Mouse (Mus musculus) midbrain, embryonic 16.5 days (tissue): ENCODE results near the gene Rdh8. TPM values are rescaled to one million over a fixed set of nuclear protein-coding genes. Genes with fewer than 3 reads are reported as not detected.

Experiments
- ATAC-seq: fragments of 200-750 bp; cut with Nextera tagmentation; 2 replicates; pipeline ENCODE4 v1.8.0; 2017; ENCODE audit warnings: moderate TSS enrichment
- H3K27ac ChIP-seq: fragments of 300-500 bp; sonication (generic); 2 replicates; pipeline ENCODE4 v1.5.1; 2014; ENCODE audit warnings: mild to moderate bottlenecking, low read length, mixed read lengths
- H3K27me3 ChIP-seq: fragments of 300-500 bp; sonication (generic); 2 replicates; pipeline ENCODE4 v1.6.1; 2014; ENCODE audit warnings: low read depth, low read length, mixed read lengths; ENCODE audit not compliant: control insufficient read depth, insufficient read depth
- H3K36me3 ChIP-seq: fragments of 300-500 bp; sonication (generic); 2 replicates; pipeline ENCODE4 v1.6.1; 2014; ENCODE audit warnings: mild to moderate bottlenecking, low read length, moderate library complexity, mixed read lengths; ENCODE audit not compliant: control insufficient read depth, insufficient read depth
- H3K4me1 ChIP-seq: fragments of 300-500 bp; sonication (generic); 2 replicates; pipeline ENCODE4 v1.6.1; 2014; ENCODE audit warnings: mild to moderate bottlenecking, low read length, mixed read lengths; ENCODE audit not compliant: control insufficient read depth, insufficient read depth
- H3K4me2 ChIP-seq: fragments of 300-500 bp; sonication (generic); 2 replicates; pipeline ENCODE4 v1.6.1; 2014; ENCODE audit warnings: mild to moderate bottlenecking, low read length, mixed read lengths
- H3K4me3 ChIP-seq: fragments of 300-500 bp; sonication (generic); 2 replicates; pipeline ENCODE4 v1.5.1; 2014; ENCODE audit warnings: low read depth, mild to moderate bottlenecking, low read length, moderate library complexity, mixed read lengths
- H3K9ac ChIP-seq: fragments of 300-500 bp; sonication (generic); 2 replicates; pipeline ENCODE4 v1.6.1; 2014; ENCODE audit warnings: low read depth, low read length, mixed read lengths
- H3K9me3 ChIP-seq: fragments of 300-500 bp; sonication (generic); replicated peaks from 2 replicates; pipeline ENCODE4 v1.6.1; 2014; ENCODE audit warnings: mild to moderate bottlenecking, low read length, mixed read lengths; ENCODE audit not compliant: control insufficient read depth, poor library complexity, severe bottlenecking
- whole genome bisulfite sequencing: fragments of 180-500 bp; shearing (Covaris S2); extraction: QIAGEN DNeasy Blood & Tissue Kit; methylation state at CpG from one replicate; pipeline ENCODE4 v1.1.7; 2014; 5-methylcytosine and 5-hydroxymethylcytosine counted together
- polyA plus RNA-seq: library from polyadenylated mRNA; unstranded; fragments of >200 nt; fragmentation: Nextera tagmentation; extraction: Ambion mirVana; gene quantifications from 2 replicates; pipeline ENCODE4 v1.2.1, GENCODE M21; 2015

Gene Rdh8
- polyA plus RNA-seq, 1 experiment from 2014 or later, result not detected

DNA sequence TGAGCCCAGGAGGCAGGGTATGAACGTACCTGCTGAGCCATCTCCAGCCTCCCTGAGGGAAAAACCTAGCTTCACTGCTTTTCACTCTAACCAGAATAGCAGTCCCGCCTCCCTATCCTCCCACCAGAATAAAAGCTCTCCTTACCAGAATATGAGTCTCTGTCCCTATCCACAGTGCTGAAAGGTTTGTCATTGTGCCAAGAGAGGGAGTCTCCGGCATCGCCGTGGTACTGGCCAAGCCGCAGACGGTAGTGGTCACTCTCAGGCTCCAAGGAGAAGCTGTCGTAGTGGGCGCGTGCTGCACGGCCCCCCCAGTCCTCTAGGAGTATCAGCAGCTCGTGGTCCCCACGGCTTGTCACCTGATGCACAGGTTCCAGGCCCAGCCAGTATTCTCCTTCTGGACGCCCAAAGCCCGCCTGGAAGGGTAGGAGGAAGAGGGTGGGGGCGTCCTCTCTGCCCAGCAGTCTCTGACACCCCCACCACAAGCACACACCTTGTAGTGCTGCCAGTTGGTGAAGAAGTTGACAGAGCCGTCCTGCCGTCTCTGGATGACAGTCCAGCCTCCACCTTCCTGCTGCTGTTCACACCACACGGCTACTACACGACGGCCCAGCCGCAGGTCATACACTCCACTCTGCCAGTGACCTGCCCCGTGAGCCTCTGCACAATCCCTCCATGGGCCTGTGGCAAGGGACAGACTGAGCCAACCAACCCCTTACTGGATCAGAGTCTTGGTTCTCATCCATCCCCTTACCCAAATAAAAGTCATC, 56.9 kb downstream of the Rdh8 start:
- Histone ChIP-seq H3K4me2 (no peak overlapping the region), H3K27ac (no peak overlapping the region), H3K36me3 (peaks cover 3% of the 10 kb centered on the region; the same call in 1 of the 2 replicates), H3K27me3 (peaks cover 4% of the 10 kb centered on the region), H3K4me1 (peaks cover 5% of the 10 kb centered on the region), H3K9ac (no peak overlapping the region), H3K4me3 (no peak overlapping the region), H3K9me3 (no peaks in the 10 kb centered on the region)
- no peak for ATAC-seq
- WGBS, result 65% methylated on average over 23 of the region's 23 CpGs

Other genes starting within 250 kb of the Rdh8 start
- 48.1 and 55.5 TPM in 2 replicates for gene Zfp846, start 237.2 kb upstream of the Rdh8 start, polyA plus RNA-seq
- gene Ubl5, start 175.6 kb upstream of the Rdh8 start, polyA plus RNA-seq, result 444 and 482 TPM in 2 replicates
- gene Fbxl12, start 173.7 kb upstream of the Rdh8 start, polyA plus RNA-seq, result 13.8 and 14.7 TPM in 2 replicates
- gene Pin1, start 166.4 kb upstream of the Rdh8 start, polyA plus RNA-seq, result 61.0 and 61.6 TPM in 2 replicates
- gene Olfm2, start 72.2 kb upstream of the Rdh8 start, polyA plus RNA-seq, result 225 and 251 TPM in 2 replicates
- 0.85 and 1.3 TPM in 2 replicates for gene Col5a3, start 3.4 kb upstream of the Rdh8 start, polyA plus RNA-seq
- gene A230050P20Rik, start 50.1 kb downstream of the Rdh8 start, polyA plus RNA-seq, result 7.1 and 13.7 TPM in 2 replicates
- gene Angptl6, start 61.2 kb downstream of the Rdh8 start, polyA plus RNA-seq, result 15.2 and 17.7 TPM in 2 replicates
- 48.8 and 51.1 TPM in 2 replicates for gene Ppan, start 69.7 kb downstream of the Rdh8 start, polyA plus RNA-seq
- gene Eif3g, start 80.1 kb downstream of the Rdh8 start, polyA plus RNA-seq, result 243 TPM in 2 replicates
- gene Dnmt1, start 141.4 kb downstream of the Rdh8 start, polyA plus RNA-seq, result 67.7 and 71.7 TPM in 2 replicates
- 9.7 and 10.3 TPM in 2 replicates for gene S1pr2, start 158.3 kb downstream of the Rdh8 start, polyA plus RNA-seq
- gene Mrpl4, start 184.2 kb downstream of the Rdh8 start, polyA plus RNA-seq, result 101 and 104 TPM in 2 replicates
- 3.0 and 3.1 TPM in 2 replicates for gene Icam1, start 197.5 kb downstream of the Rdh8 start, polyA plus RNA-seq
- gene Icam4, start 210.9 kb downstream of the Rdh8 start, polyA plus RNA-seq, result 0.24 TPM in 1 of 2 replicates, not detected in the other
- gene Icam5, start 213.6 kb downstream of the Rdh8 start, polyA plus RNA-seq, result 2.2 and 2.5 TPM in 2 replicates
- gene Zglp1, start 248.6 kb downstream of the Rdh8 start, polyA plus RNA-seq, result 0.78 and 1.6 TPM in 2 replicates